8 mouse cellular contexts compared by ENCODE assay signal in the genomic region with DNA sequence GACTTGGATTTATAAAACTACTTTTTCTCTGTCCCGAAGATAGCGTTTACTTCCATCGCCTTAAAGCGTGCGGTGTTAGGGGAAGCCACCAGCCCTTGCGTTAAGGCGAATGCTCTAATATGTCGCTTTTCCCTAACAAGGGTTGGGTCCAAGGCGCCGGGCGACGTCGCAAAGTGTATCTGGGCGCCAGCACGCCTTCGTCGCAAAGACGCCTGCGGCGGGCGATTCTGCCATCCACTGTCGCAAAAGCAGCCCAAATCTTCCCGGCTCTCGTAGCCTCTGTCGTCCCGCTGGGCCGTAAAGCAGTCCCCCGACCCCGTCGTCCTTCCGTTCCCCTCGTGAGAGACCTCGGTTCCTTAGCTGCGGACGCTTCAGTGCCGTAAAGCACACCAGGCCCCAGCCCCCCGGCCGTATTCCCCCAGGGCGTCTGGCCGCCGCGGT. TPM values are rescaled to one million over a fixed set of nuclear protein-coding genes. Genes with fewer than 3 reads are reported as not detected.
DNase-seq lines count a peak whose midpoint lies in the region; ATAC-seq and TF ChIP-seq lines count a peak whose summit lies in the region.

No protein-coding gene starts in this region.

- H3K27me3 ChIP-seq in embryonic facial prominence, embryonic 12.5 days: no peaks in the 10 kb centered on the region
- no peaks in the 10 kb centered on the region for H3K27me3 ChIP-seq in limb, embryonic 11.5 days (ENCODE audit: control insufficient read depth, insufficient read depth, low read length)
- H3K27me3 ChIP-seq in midbrain, embryonic 13.5 days: no peaks in the 10 kb centered on the region
- no peaks in the 10 kb centered on the region for H3K27me3 ChIP-seq in small intestine, adult 2 months (ENCODE audit: control insufficient read depth, insufficient read depth, low read length)

- peak; percentile 43 for ATAC-seq in embryonic facial prominence, embryonic 12.5 days (ENCODE audit: insufficient number of reproducible peaks, insufficient read depth, low FRiP score, low TSS enrichment)
- ATAC-seq in limb, embryonic 11.5 days (ENCODE audit: insufficient number of reproducible peaks, low FRiP score, low TSS enrichment, low read depth): peak; percentile 64
- peak; percentile 75 for ATAC-seq in midbrain, embryonic 13.5 days

- peaks cover 32% of the 10 kb centered on the region for H3K36me3 ChIP-seq in embryonic facial prominence, embryonic 12.5 days
- H3K36me3 ChIP-seq in limb, embryonic 11.5 days (ENCODE audit: control insufficient read depth, insufficient read depth, low read length): peaks cover 26% of the 10 kb centered on the region
- peaks cover 33% of the 10 kb centered on the region for H3K36me3 ChIP-seq in midbrain, embryonic 13.5 days
- H3K36me3 ChIP-seq in small intestine, adult 2 months (ENCODE audit: control insufficient read depth, insufficient read depth, low read length): peaks cover 23% of the 10 kb centered on the region

- H3K9ac ChIP-seq in embryonic facial prominence, embryonic 12.5 days: peak overlapping the region; percentile 82
- H3K9ac ChIP-seq in limb, embryonic 11.5 days (ENCODE audit: low read length): peak overlapping the region; percentile 99
- H3K9ac ChIP-seq in midbrain, embryonic 13.5 days (replicated peaks): peak overlapping the region; percentile 97

- peak overlapping the region; percentile 96 for H3K27ac ChIP-seq in embryonic facial prominence, embryonic 12.5 days
- peak overlapping the region; percentile 97 for H3K27ac ChIP-seq in limb, embryonic 11.5 days (replicated peaks; ENCODE audit: low read depth, low read length)
- H3K27ac ChIP-seq in midbrain, embryonic 13.5 days: peak overlapping the region; percentile 98
- peak overlapping the region; percentile 94 for H3K27ac ChIP-seq in small intestine, adult 2 months (ENCODE audit: insufficient read depth, low read depth, low read length)

- TF ChIP-seq CTCF in small intestine, adult 2 months (IDR thresholded peaks at IDR 0.05; ENCODE audit: extremely low read depth, insufficient read length, insufficient replicate concordance, low read depth, low read length): no peak

- under 1% methylated on average over 42 of the region's 42 CpGs for WGBS in embryonic facial prominence, embryonic 12.5 days
- WGBS in limb, embryonic 11.5 days: under 1% methylated on average over 42 of the region's 42 CpGs
- under 1% methylated on average over 42 of the region's 42 CpGs for WGBS in midbrain, embryonic 13.5 days
- WGBS in small intestine, adult 2 months: under 1% methylated on average over 42 of the region's 42 CpGs

- peak overlapping the region; percentile 78 for H3K4me3 ChIP-seq in embryonic facial prominence, embryonic 12.5 days
- H3K4me3 ChIP-seq in limb, embryonic 11.5 days (ENCODE audit: low read depth, low read length): peak overlapping the region; percentile 74
- peak overlapping the region; percentile 91 for H3K4me3 ChIP-seq in midbrain, embryonic 13.5 days (replicated peaks)
- H3K4me3 ChIP-seq in small intestine, adult 2 months (ENCODE audit: low read depth, low read length): peak overlapping the region; percentile 87

- DNase-seq in 3T3-L1 (ENCODE audit: low read depth, low spot score): peak; percentile 97
- DNase-seq in adrenal gland, postnatal 36 days: peak; percentile 95
- DNase-seq in heart, adult 11 months: peak; percentile 100
- DNase-seq in kidney, adult 18-20 months: peak; percentile 93
- peak; percentile 95 for DNase-seq in limb, embryonic 11.5 days (ENCODE audit: low spot score)

- 0 out of 2 replicates have a peak, but pooled peaks have one; percentile 18 for TF ChIP-seq POLR2A in small intestine, adult 2 months (IDR thresholded peaks at IDR 0.05; ENCODE audit: low read depth, low read length)

- H3K9me3 ChIP-seq in embryonic facial prominence, embryonic 12.5 days: no peaks in the 10 kb centered on the region
- no peaks in the 10 kb centered on the region for H3K9me3 ChIP-seq in limb, embryonic 11.5 days (ENCODE audit: control insufficient read depth, low read length)
- no peaks in the 10 kb centered on the region for H3K9me3 ChIP-seq in midbrain, embryonic 13.5 days

- peak overlapping the region; percentile 87 for H3K4me2 ChIP-seq in embryonic facial prominence, embryonic 12.5 days (replicated peaks)
- peak overlapping the region; percentile 90 for H3K4me2 ChIP-seq in limb, embryonic 11.5 days (ENCODE audit: low read depth, severe bottlenecking)
- peak overlapping the region; percentile 95 for H3K4me2 ChIP-seq in midbrain, embryonic 13.5 days (replicated peaks)

- H3K4me1 ChIP-seq in embryonic facial prominence, embryonic 12.5 days: peaks cover 24% of the 10 kb centered on the region
- peaks cover 18% of the 10 kb centered on the region for H3K4me1 ChIP-seq in limb, embryonic 11.5 days (ENCODE audit: control insufficient read depth, insufficient read depth, low read length)
- H3K4me1 ChIP-seq in midbrain, embryonic 13.5 days (replicated peaks): peaks cover 38% of the 10 kb centered on the region
- peaks cover 13% of the 10 kb centered on the region for H3K4me1 ChIP-seq in small intestine, adult 2 months (ENCODE audit: control insufficient read depth, insufficient read depth, insufficient read length, low read length)

RNA-seq across cellular contexts. Expression of gene Neurl4, which starts 0.6 kb away (rescaled TPM):
- 10 to 100 TPM; 42.5 to 47.5 TPM for total RNA-seq in adrenal gland, postnatal 36 days (2021)
- 14.2 and 15.9 TPM in 2 replicates for polyA plus RNA-seq in embryonic facial prominence, embryonic 12.5 days (2016; fragmentation: Nextera tagmentation; extraction: Ambion mirVana)
- 15.3 and 15.5 TPM in 2 replicates for polyA plus RNA-seq in limb, embryonic 11.5 days (2014; fragmentation: Nextera tagmentation; extraction: Ambion mirVana)
- polyA plus RNA-seq in midbrain, embryonic 13.5 days (2015; fragmentation: Nextera tagmentation; extraction: Ambion mirVana): 18.6 and 19.8 TPM in 2 replicates
- polyA plus RNA-seq in small intestine, adult 2 months (2012; rRNA removed): 17.3 and 23.9 TPM in 2 replicates

RNA-seq across cellular contexts. Expression of gene 2810408A11Rik, which starts 0.6 kb away (rescaled TPM):
- 1 to 10 TPM in 1 of 2 experiments, under 1 TPM in 1; 0.46 to 1.4 TPM for total RNA-seq in adrenal gland, postnatal 36 days (2021)
- polyA plus RNA-seq in embryonic facial prominence, embryonic 12.5 days (2016; fragmentation: Nextera tagmentation; extraction: Ambion mirVana): 21.4 and 23.6 TPM in 2 replicates
- polyA plus RNA-seq in limb, embryonic 11.5 days (2014; fragmentation: Nextera tagmentation; extraction: Ambion mirVana): 24.8 and 26.5 TPM in 2 replicates
- polyA plus RNA-seq in midbrain, embryonic 13.5 days (2015; fragmentation: Nextera tagmentation; extraction: Ambion mirVana): 16.1 and 17.1 TPM in 2 replicates
- polyA plus RNA-seq in small intestine, adult 2 months (2012; rRNA removed): 1.8 and 2.6 TPM in 2 replicates

RNA-seq across cellular contexts. Expression of gene Acap1, which starts 6.1 kb away (rescaled TPM):
- under 1 TPM; 0.23 to 0.89 TPM for total RNA-seq in adrenal gland, postnatal 36 days (2021)
- 0.83 and 1.3 TPM in 2 replicates for polyA plus RNA-seq in embryonic facial prominence, embryonic 12.5 days (2016; fragmentation: Nextera tagmentation; extraction: Ambion mirVana)
- polyA plus RNA-seq in limb, embryonic 11.5 days (2014; fragmentation: Nextera tagmentation; extraction: Ambion mirVana): 0.72 and 0.78 TPM in 2 replicates
- polyA plus RNA-seq in midbrain, embryonic 13.5 days (2015; fragmentation: Nextera tagmentation; extraction: Ambion mirVana): 0.37 and 0.48 TPM in 2 replicates
- 7.3 and 11.6 TPM in 2 replicates for polyA plus RNA-seq in small intestine, adult 2 months (2012; rRNA removed)

RNA-seq across cellular contexts. Expression of gene Gps2, which starts 12.3 kb away (rescaled TPM):
- total RNA-seq in adrenal gland, postnatal 36 days (2021): 10 to 100 TPM; 47.1 to 47.6 TPM
- 84.8 and 92.0 TPM in 2 replicates for polyA plus RNA-seq in embryonic facial prominence, embryonic 12.5 days (2016; fragmentation: Nextera tagmentation; extraction: Ambion mirVana)
- 90.8 and 94.0 TPM in 2 replicates for polyA plus RNA-seq in limb, embryonic 11.5 days (2014; fragmentation: Nextera tagmentation; extraction: Ambion mirVana)
- 81.9 and 87.0 TPM in 2 replicates for polyA plus RNA-seq in midbrain, embryonic 13.5 days (2015; fragmentation: Nextera tagmentation; extraction: Ambion mirVana)
- polyA plus RNA-seq in small intestine, adult 2 months (2012; rRNA removed): 57.4 and 104 TPM in 2 replicates

RNA-seq across cellular contexts. Expression of gene Kctd11, which starts 20.2 kb away (rescaled TPM):
- 1 to 10 TPM; 4.2 to 5.4 TPM for total RNA-seq in adrenal gland, postnatal 36 days (2021)
- polyA plus RNA-seq in embryonic facial prominence, embryonic 12.5 days (2016; fragmentation: Nextera tagmentation; extraction: Ambion mirVana): 2.9 and 3.0 TPM in 2 replicates
- polyA plus RNA-seq in limb, embryonic 11.5 days (2014; fragmentation: Nextera tagmentation; extraction: Ambion mirVana): 3.7 and 4.3 TPM in 2 replicates
- 1.3 and 1.7 TPM in 2 replicates for polyA plus RNA-seq in midbrain, embryonic 13.5 days (2015; fragmentation: Nextera tagmentation; extraction: Ambion mirVana)
- 1.6 and 2.8 TPM in 2 replicates for polyA plus RNA-seq in small intestine, adult 2 months (2012; rRNA removed)

Comparison
In these comparisons a context has a peak if more than half of its experiments do, and no peak if none do; other contexts are left out.
1. Peak in every context shown above with its lines: DNase-seq, ATAC-seq, H3K4me3 ChIP-seq and H3K27ac ChIP-seq.